Mouse (Mus musculus) kidney, embryonic 16.5 days (tissue): ENCODE measurements around the gene Nfyc. TPM values are rescaled to one million over a fixed set of nuclear protein-coding genes. Genes with fewer than 3 reads are reported as not detected.

ENCODE experiments used
- ATAC-seq: fragments of 200-750 bp; cut with Nextera tagmentation; 2 replicates; pipeline ENCODE4 v1.8.0; 2017; ENCODE audit warnings: moderate TSS enrichment; ENCODE audit not compliant: low FRiP score, low TSS enrichment
- H3K27ac ChIP-seq: fragments of 300-500 bp; sonication (generic); 2 replicates; pipeline ENCODE4 v1.5.1; 2014; ENCODE audit warnings: low read length
- H3K27me3 ChIP-seq: fragments of 300-500 bp; sonication (generic); 2 replicates; pipeline ENCODE4 v1.6.1; 2014; ENCODE audit warnings: low read length, control low read depth, mixed read lengths; ENCODE audit not compliant: insufficient read depth
- H3K36me3 ChIP-seq: fragments of 300-500 bp; sonication (generic); 2 replicates; pipeline ENCODE4 v1.6.1; 2014; ENCODE audit warnings: low read length, control low read depth, mixed read lengths; ENCODE audit not compliant: insufficient read depth
- H3K4me1 ChIP-seq: fragments of 300-500 bp; sonication (generic); 2 replicates; pipeline ENCODE4 v1.6.1; 2014; ENCODE audit warnings: low read length, control low read depth, mixed read lengths; ENCODE audit not compliant: insufficient read depth
- H3K4me2 ChIP-seq: fragments of 300-500 bp; sonication (generic); replicated peaks from 2 replicates; pipeline ENCODE4 v1.6.1; 2014; ENCODE audit warnings: low read depth, low read length
- H3K4me3 ChIP-seq: fragments of 300-500 bp; sonication (generic); 2 replicates; pipeline ENCODE4 v1.5.1; 2014; ENCODE audit warnings: mild to moderate bottlenecking, low read length
- H3K9ac ChIP-seq: fragments of 300-500 bp; sonication (generic); replicated peaks from 2 replicates; pipeline ENCODE4 v1.6.1; 2014; ENCODE audit warnings: low read length
- H3K9me3 ChIP-seq: fragments of 300-500 bp; sonication (generic); 2 replicates; pipeline ENCODE4 v1.6.1; 2016; ENCODE audit warnings: low read length, control low read depth
- WGBS: fragments of 180-500 bp; shearing (Covaris S2); extraction: QIAGEN DNeasy Blood & Tissue Kit; methylation state at CpG from one replicate; pipeline ENCODE4 v1.1.7; 2014; 5-methylcytosine and 5-hydroxymethylcytosine counted together
- polyA plus RNA-seq: library from polyadenylated mRNA; unstranded; fragments of >200 nt; fragmentation: Nextera tagmentation; extraction: Ambion mirVana; gene quantifications from 2 replicates; pipeline ENCODE4 v1.2.1, GENCODE M21; 2015

The Nfyc gene
- polyA plus RNA-seq, 1 experiment from 2014 or later = 123 TPM

DNA sequence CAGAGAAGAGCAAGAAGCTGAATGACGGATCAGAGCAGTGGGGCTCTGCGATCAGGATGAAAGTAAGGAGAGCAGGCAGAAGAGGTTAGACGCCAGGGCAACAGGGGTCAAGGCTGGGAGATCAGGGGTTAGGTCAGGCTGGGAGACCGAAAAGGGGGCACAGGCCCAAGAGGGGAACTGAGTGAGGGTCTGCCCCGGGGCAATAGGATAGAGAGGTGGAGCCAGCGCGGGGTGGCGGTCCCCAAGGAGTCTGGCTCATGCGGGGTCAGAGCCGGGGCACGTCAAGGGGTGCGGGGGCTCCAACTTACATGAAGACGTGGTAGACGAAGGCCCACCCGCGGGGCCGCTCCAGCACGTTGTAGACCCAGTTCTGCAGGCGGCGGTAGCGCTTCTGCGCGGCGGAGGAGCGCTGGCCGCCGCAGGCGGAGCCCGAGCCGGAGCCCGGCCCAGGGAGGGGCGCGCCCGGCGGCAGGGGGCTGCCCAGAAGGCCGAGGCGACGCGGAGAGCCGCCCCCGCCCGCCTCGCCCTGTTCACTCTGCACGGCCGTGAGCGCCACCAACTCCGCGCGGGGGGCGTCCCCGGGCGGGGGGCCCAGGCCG, 84.7 kb downstream of the Nfyc start:
- peaks cover 30% of the 10 kb centered on the region; the same call in 1 of the 2 replicates for H3K4me1 ChIP-seq

DNA sequence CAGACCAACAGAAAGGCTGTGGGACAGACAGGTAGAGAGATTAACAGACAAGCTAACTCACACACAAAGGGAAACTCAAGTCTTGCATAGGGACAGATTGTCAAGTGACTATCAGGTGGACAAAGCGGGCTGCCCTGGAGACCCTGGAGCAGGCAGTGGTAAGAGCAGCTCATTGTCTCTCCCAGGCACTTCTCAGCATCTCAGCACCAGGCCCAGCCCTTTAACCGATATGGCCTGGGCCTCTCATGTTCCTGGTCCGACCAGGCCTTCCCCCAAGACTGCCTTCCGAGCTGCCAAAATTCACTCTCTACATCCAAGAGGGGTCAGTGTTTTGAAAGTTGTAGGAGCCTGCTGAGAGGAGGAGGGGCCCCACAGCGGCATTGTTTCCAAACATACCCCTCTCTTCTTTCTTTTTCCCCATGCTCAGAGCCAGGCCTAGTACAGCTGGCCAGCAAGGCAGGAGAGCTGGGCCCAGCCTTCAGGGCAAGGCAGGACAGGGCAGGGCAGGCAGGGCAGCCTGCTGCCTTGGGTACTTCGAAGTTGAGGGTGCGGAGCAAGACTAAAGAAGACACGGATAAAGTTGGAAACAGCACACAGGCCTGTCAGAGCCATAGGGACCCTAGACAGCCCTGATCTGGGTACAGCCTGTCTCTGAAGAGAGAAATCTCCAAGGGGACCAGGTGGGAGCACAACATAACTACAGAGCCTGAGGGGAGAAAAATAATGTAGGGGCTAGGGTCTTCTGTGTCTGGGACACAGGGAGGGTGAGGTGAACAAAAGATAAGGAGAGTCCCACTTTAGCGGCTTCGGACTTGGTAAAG, 85.4 kb downstream of the Nfyc start:
- Histone ChIP-seq H3K4me2 (peak overlapping the region; percentile 100), H3K9me3 (no peaks in the 10 kb centered on the region), H3K27ac (no peak overlapping the region), H3K9ac (no peak overlapping the region), H3K27me3 (peaks cover 53% of the 10 kb centered on the region), H3K4me3 (peak overlapping the region; percentile 65; the same call in 1 of the 2 replicates), H3K4me1 (peaks cover 30% of the 10 kb centered on the region; the same call in 1 of the 2 replicates), H3K36me3 (no peaks in the 10 kb centered on the region)
- no peak for ATAC-seq
- WGBS = 44% methylated on average over 10 of the region's 10 CpGs

More for the DNA sequence above, 84.7 kb downstream of the Nfyc start:
- Histone ChIP-seq H3K9me3 (no peaks in the 10 kb centered on the region), H3K27ac (no peak overlapping the region), H3K4me3 (peak overlapping the region; percentile 65), H3K36me3 (no peaks in the 10 kb centered on the region), H3K27me3 (peaks cover 55% of the 10 kb centered on the region), H3K4me2 (peak overlapping the region; percentile 100), H3K9ac (peak overlapping the region; percentile 65)
- ATAC-seq = peak; percentile 60
- WGBS = 6% methylated on average over 27 of the region's 53 CpGs

- peaks cover 34% of the 10 kb centered on the region for H3K27me3 ChIP-seq
- H3K9me3 ChIP-seq = no peaks in the 10 kb centered on the region
- H3K9ac ChIP-seq = no peak overlapping the region
- 33% methylated on average over 3 of the region's 3 CpGs for WGBS
- peaks cover 27% of the 10 kb centered on the region; the same call in 1 of the 2 replicates for H3K4me1 ChIP-seq
- no peaks in the 10 kb centered on the region for H3K36me3 ChIP-seq
- H3K4me3 ChIP-seq = no peak overlapping the region
- no peak for ATAC-seq
- H3K27ac ChIP-seq = no peak overlapping the region
- no peak overlapping the region for H3K4me2 ChIP-seq
These were observed 87.7 kb downstream of the Nfyc start for GRCm38 (mm10) chr4:120743636-120744035.

- Histone ChIP-seq H3K36me3 (no peaks in the 10 kb centered on the region), H3K4me3 (no peak overlapping the region), H3K9ac (no peak overlapping the region), H3K4me2 (no peak overlapping the region), H3K27ac (no peak overlapping the region), H3K4me1 (peaks cover 11% of the 10 kb centered on the region; the same call in 1 of the 2 replicates), H3K9me3 (no peaks in the 10 kb centered on the region), H3K27me3 (peaks cover 17% of the 10 kb centered on the region)
- no peak for ATAC-seq
- WGBS = 82% methylated on average over 6 of the region's 6 CpGs
These were observed 90.1 kb downstream of the Nfyc start for GRCm38 (mm10) chr4:120741303-120741702.

DNA sequence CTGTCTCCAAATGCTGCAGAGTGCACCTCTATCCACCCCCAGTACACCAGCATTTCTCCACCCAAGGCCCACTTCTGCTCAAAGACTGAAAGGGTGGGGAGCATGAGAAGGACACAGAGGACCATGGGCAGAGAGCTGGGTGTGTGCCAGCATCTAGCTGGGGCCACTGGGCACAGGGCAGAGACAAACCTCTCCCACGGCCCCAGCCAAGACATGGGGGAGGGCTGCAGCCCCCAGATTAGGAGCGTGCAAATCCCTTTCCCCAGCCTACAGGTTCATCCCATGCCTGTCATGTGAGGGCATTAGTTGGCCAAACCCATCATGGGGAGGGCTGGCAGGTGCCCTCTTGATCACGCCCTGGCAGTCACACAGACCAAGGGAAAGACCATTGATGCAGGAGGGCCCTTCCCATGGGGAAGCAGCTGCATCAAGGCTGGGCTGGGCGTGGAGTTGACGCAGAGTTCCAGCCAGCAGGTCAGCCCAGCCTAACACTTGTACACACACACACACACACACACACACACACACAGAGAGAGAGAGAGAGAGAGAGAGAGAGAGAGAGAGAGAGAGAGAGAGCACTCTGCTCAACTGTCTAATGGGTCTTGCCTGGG, 97.3 kb downstream of the Nfyc start:
- no peaks in the 10 kb centered on the region for H3K36me3 ChIP-seq
- H3K4me2 ChIP-seq = no peak overlapping the region
- no peak overlapping the region for H3K9ac ChIP-seq
- WGBS = 61% methylated on average over 5 of the region's 5 CpGs
- no peak for ATAC-seq
- H3K27me3 ChIP-seq = peaks cover 14% of the 10 kb centered on the region
- H3K9me3 ChIP-seq = no peaks in the 10 kb centered on the region
- peaks cover 13% of the 10 kb centered on the region for H3K4me1 ChIP-seq
- no peak overlapping the region for H3K4me3 ChIP-seq
- H3K27ac ChIP-seq = no peak overlapping the region

DNA sequence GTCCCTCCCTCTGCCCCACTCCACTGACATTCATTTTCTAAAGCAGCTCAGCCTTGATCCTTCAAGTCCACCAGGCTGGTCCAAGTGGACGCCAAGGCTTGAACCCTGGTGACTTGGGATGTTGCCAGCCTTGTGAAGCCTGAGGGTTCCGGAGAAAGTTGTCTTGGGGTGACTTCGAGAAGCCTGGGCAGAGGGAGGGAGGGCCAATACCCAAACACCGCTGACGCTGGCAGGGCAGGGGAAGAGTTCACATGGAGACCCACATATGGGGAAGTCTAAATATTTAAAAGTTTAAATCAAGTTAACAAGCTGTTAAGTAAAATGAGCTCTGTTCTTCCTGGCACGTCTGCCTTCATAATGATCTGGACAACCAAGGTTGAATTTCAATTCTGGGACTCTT, 98.6 kb downstream of the Nfyc start:
- no peak overlapping the region for H3K9ac ChIP-seq
- peaks cover 13% of the 10 kb centered on the region for H3K4me1 ChIP-seq
- WGBS = 64% methylated on average over 6 of the region's 6 CpGs
- H3K36me3 ChIP-seq = no peaks in the 10 kb centered on the region
- H3K4me3 ChIP-seq = no peak overlapping the region
- H3K27ac ChIP-seq = no peak overlapping the region
- no peak for ATAC-seq
- H3K4me2 ChIP-seq = no peak overlapping the region
- peaks cover 14% of the 10 kb centered on the region for H3K27me3 ChIP-seq
- H3K9me3 ChIP-seq = no peaks in the 10 kb centered on the region

DNA sequence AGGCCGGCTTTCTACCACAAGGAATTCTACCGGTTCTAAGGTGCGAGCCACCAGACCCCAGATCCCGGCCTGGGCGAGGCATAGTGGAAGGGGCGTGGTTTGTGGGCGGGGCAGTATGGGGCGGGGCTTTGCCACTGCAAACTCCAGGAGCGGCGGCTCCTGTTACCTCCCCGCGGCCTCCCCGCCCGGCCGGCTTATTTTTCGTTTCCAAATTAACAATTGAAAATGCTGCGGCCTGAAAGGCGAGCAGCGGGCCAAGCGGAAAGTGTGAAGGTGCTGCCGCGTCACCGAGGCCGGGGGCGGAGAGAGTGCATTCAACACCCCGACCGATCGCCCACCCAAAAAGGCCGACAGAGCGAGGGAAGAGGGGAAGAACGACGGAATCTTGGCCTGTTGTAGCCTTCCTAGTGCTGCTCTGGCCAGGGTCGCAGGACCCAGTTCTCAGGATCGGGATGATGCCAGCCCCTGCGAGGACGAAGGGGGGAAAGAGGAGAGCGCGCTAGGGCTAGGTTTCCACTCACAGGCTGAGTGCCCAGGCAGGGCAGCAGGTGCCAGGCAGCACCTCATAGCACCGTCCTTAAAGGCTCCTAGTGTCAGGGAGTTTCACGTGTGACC, 100.2 kb downstream of the Nfyc start:
- Histone ChIP-seq H3K27me3 (peaks cover 10% of the 10 kb centered on the region), H3K4me3 (peak overlapping the region; percentile 55), H3K4me1 (peaks cover 13% of the 10 kb centered on the region), H3K9me3 (no peaks in the 10 kb centered on the region), H3K36me3 (no peaks in the 10 kb centered on the region), H3K27ac (no peak overlapping the region), H3K9ac (peak overlapping the region; percentile 60), H3K4me2 (peak overlapping the region; percentile 82)
- ATAC-seq = peak; percentile 92
- WGBS = under 1% methylated on average over 40 of the region's 40 CpGs

DNA sequence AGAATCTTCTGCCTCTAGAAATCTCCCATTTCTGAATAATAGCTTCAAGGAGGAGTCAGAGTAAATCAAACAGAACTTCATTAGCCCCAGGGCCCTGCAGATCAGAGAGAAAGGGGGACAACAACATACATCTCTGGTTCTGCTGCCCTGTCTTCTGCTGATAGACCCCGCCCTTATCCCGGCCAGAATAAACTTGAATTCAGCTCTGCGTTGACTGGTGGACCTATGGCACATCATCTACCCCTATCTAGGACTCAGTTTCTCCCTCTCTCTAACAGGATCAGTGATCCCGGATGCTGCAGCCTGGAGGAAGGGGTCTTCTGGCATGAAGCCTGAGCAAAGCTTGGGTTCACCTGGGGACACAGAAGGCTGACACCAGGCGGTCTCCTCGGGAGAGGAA, 100.8 kb downstream of the Nfyc start:
- peaks cover 10% of the 10 kb centered on the region for H3K27me3 ChIP-seq
- no peak overlapping the region for H3K27ac ChIP-seq
- peak overlapping the region; percentile 55 for H3K4me3 ChIP-seq
- peak overlapping the region; percentile 60; the same call in 1 of the 2 replicates for H3K9ac ChIP-seq
- peaks cover 13% of the 10 kb centered on the region for H3K4me1 ChIP-seq
- ATAC-seq = peak; percentile 16
- no peaks in the 10 kb centered on the region for H3K9me3 ChIP-seq
- WGBS = 20% methylated on average over 6 of the region's 6 CpGs
- H3K4me2 ChIP-seq = peak overlapping the region; percentile 82
- no peaks in the 10 kb centered on the region for H3K36me3 ChIP-seq

DNA sequence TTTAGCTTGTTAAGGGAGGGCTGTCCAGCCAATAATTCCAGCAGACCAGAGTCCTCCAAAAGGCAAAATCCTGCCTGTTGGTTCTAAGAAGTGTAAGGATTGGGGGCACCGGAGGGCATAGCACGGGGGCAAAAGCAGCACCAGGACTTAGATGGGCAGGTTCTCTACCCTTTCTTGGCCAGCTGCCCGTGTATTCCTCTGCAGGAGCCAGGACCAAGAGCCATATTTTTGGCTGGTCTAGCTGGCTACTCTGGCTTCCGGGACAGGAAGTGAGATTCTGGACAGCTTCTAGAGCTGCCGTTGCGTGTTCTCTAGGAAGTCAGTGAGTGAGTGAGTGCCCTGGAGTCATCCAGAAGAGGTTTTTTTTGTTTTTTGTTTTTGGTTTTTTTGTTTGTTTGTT, 101.2 kb downstream of the Nfyc start:
- no peak overlapping the region for H3K4me2 ChIP-seq
- no peak overlapping the region for H3K27ac ChIP-seq
- no peaks in the 10 kb centered on the region for H3K9me3 ChIP-seq
- no peak overlapping the region for H3K9ac ChIP-seq
- H3K4me3 ChIP-seq = no peak overlapping the region
- WGBS = 60% methylated on average over 6 of the region's 6 CpGs
- H3K27me3 ChIP-seq = peaks cover 10% of the 10 kb centered on the region
- ATAC-seq = no peak
- H3K36me3 ChIP-seq = no peaks in the 10 kb centered on the region
- H3K4me1 ChIP-seq = peaks cover 13% of the 10 kb centered on the region
